Mouse (Mus musculus): Measurements from ENCODE around the gene Shank2.

The Shank2 gene

DNA sequence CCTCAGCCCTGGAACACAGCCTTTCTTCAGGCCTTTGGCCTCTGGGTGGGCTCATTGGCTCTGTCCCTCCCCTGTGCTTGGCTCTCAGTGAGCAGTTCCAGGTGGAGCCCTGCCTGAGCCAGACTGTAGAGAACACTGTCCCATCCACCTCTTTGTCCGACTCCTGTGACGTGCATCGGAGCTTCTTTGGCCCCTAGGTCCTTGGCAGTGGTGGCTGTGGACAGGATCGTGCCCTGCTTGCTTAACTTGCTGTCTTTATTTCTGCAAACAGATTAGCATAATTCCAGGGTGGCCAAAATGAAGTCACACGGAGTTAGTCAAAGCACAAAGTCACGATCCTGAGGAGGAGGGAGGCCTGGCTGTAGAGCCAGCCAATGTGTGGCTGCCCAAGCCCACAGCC, 419.8 kb downstream of the Shank2 start:
- DNase-seq (ENCODE audit: low spot score): no peak

DNA sequence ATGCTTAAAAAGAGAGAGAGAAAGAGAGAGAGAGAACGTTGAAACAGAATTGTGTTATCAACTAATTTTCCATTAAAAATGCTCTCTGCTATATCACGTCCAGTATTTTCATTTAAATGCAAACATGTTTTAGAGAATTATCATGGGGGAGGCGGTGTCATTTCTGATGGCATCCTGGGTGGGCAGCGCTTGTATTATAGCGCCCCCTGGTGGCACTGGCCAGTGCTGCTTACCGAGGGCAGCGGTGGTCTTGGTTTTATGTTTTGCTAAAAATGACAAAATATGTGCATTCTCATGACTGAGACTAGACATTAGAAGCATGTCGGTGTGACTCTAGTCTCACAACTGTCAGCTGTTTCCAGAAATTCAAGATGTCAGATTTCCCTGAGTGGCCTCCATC, 424.2 kb downstream of the Shank2 start:
- DNase-seq (ENCODE audit: low spot score): peak; percentile 56

DNA sequence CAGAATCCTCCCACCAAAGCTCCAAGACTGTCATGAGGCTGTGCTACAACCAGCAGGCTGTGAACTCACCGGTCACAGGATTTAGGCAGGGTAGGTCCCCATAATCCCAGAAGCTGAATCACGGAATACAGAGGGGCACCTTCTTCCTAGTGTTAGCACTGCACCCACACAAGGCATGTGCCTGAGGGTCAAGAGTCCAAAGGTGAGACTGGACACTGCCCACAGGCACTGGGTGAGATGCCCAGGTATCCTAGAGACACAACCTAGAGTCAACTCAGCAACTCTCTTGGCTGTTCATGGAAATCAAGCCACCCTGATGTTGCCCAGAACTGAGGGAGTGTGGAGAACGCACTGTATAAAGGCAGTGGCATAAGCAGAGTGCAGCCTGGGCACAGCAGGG, 424.9 kb downstream of the Shank2 start:
- no peak for DNase-seq (ENCODE audit: low spot score)

DNA sequence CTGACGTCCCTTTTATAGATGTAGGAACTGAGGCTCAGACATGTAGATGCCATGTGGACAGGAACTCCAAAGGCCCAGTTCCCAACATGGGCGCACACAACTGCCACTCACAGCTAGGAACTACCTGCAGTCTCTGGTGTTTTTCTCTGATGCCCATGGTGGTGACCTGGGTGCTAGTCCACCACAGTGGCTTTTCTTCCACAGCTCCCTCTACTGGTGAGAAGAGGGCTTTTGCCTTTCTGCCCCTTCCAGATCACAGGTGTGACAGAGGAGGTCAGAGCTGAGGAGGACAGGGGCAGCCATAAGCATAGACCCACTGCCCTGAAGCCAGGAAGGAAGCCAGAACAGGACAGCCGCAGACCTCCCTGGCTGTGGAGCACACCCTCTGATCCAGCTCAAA, 425.7 kb downstream of the Shank2 start:
- DNase-seq (ENCODE audit: low spot score): no peak

DNA sequence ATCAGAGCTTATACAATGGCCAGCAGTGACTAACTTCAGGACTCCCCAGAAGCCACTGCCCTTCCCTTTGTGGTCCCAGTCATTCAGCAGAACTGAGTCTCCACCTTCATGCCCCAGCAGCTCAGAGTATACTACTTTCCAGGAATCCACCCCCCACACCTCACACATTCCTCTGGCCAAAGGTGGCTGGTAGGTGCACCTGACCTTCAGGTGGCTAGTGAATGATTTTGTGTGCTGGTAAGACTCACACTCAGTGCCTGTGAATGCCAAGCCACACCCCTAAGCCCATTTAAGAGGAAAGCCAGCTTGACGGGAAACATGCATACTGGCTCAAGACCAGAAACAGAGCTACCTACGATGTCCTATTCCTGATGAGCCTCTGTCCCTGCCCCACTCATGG, 431.2 kb downstream of the Shank2 start:
- DNase-seq (ENCODE audit: low spot score): no peak

DNA sequence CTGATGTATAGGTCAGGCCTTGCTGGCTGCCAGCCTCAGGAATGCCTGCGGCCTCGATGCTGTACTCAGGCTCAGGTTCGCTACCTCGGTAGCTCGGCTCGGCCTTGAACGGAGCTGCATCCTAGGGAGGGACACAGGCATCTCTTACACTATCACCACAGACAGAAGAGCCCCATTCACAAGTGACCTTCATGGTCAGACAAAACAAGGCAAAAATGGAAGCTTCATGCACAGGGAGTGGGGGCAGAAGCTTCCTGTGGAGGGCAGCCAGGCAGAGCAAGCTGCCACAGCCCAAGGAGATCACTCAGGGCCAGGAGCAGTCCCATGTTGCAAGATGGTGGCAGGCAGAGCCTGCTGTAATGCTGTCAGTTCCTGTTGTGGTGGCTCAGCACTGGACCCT, 437.1 kb downstream of the Shank2 start:
- DNase-seq (ENCODE audit: low spot score): no peak

DNA sequence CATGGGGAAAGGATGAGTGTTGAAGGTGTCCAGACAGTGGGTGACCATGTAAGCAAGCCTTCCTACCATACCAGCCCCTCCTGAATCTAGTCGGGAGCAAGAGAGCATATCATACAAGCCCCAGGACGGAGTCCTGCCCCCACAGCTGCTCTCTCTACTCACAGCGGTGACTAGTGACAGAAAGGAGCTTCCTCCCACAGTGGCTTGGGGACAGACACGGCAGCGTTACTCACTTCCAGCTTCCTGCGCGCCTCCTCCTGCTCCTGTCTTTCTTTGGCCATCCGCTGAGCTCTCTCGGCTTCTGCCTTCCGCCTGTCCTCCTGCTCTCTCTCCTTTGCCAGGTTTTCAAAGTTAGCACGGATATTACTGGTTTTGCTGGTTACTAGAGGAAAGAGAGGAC, 439.7 kb downstream of the Shank2 start:
- DNase-seq (ENCODE audit: low spot score): no peak

DNA sequence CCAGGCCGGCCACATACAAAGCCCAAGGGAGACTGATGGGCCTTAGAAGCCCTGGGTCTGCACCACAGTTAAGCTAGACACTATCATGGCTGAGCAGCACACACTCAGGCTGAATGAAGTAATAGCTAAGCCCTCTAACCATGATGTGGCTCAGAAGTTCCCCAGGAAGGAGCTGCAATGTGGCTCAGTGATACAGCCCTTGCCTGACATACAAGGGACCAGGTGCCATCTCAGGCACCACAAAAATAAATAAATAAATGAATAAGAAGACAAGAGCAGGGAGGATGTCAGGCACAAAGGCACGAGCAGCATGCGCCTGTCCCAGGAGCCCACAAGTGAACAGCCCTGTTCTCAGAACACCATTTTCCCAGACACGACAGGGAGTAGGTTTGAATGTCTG, 440.2 kb downstream of the Shank2 start:
- no peak for DNase-seq (ENCODE audit: low spot score)

DNA sequence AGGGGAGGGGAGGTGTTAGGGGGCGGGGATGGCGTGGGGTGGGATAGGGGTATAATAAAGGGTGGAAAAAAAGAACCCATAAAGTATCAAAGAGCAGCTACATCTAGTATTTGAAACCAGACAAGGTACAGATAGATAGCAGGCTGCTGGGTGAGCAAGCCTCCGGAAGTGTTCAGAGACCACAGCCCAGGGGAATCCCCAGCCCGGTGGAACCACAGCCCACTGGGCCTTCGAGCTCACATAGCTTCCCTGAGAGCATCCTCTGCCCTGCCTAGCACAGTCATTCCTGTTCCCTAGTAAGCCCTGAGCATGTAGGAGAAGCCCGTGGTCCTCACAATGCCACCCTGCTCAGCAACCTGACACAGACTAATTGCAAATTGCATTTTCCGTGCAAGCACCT, 443.1 kb downstream of the Shank2 start:
- no peak for DNase-seq (ENCODE audit: low spot score)

DNA sequence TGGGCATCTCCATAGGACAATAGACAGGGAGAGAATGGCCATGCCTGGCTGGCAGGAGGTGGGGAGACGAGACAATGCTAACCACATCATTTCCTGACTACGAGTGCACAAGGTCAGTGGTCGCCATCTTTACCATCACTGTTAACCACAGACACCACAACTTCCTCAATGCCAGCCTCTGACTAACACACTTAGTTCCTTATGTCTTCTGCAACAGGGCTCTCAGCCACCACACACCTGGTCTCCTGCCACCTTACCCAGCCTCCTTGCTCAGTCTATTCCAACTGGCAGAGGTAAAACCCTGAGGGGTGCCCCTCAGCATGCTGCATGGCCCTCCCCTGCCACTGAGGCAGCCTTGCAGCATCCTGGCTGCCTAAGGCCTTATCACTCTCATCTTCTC, 445.4 kb downstream of the Shank2 start:
- no peak for DNase-seq (ENCODE audit: low spot score)

DNA sequence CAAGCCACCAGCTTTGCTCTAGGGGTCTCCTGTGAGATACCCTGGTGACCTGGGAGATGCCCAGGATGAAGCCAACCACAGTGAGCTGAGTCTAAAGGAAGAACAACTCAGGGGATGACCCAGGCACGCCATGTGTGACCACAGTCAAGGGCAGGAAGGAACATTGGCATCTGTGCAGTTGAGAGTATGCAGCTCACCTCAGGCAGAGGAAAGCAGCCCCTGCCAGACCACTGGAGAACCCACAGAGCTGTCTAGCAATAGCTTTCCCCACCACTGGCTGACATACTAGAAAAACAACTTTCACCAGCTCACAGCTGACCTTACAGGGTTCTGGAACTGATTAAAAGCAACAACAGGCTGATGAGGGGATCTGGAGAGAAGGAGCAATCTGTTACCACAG, 446.5 kb downstream of the Shank2 start:
- DNase-seq (ENCODE audit: low spot score): peak; percentile 64

DNA sequence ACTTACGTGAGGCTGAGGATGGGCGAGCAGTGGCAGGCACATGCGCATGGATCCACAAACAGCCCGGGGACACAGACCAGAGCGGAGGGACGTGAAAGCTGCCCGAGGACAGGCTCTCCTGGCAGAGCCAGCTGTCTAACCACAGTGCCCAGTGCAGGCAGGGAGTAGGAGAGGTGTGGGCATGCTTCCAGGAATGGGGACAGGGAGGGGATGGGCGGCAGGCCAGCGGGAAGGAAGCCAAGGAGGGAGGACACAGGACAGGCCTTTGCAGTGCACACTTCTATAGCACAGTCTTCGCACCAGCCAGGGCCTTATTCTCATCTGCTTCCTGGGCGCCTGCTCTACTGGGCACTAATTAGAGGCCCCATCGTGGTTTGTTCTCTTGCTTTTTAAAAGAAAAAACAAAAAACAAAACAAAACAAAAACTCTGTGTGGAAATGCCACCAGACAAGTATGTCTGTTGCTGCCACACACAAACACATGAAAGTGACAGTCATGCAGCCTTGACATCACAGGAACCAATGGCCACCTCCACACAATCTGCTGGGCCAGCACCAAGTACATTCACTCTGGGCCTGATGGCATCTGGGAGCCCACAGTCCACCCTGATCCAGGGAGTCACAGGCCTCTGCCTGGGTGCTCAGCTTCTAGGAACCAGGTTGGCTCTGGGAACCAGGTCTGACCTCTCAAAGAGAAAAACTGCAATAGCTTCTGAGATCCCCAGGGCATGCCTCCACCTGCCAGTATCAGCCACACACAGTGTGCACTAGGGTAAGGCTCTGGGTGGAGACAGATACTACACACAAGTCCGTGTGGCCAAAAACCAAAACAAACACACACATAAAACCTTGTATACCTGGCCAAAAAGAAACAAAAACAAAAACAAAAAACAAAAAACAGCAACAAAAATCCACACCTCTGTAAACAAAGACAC, 448.2 kb downstream of the Shank2 start:
- DNase-seq (ENCODE audit: low spot score): peak; percentile 92

DNA sequence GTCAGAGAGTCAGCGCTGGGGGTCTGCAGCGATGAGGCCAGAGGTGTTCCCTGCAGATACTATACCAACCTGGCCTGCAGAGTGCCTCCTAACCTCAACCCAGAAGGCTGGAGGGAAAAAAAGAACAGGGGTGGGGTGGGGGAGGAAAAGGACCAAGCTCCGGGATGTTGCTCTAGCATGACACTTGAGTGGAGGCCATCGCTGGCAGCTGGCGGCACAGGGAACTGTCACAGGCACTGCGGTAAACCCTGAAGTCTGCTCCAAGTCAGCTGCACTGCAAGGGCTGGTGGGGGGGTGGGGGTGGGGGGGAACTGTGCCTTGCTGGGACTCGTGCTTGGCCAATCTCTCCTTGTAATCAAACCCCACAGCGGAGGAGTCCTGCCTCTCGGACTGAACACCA, 448.9 kb downstream of the Shank2 start:
- no peak for DNase-seq (ENCODE audit: low spot score)

DNA sequence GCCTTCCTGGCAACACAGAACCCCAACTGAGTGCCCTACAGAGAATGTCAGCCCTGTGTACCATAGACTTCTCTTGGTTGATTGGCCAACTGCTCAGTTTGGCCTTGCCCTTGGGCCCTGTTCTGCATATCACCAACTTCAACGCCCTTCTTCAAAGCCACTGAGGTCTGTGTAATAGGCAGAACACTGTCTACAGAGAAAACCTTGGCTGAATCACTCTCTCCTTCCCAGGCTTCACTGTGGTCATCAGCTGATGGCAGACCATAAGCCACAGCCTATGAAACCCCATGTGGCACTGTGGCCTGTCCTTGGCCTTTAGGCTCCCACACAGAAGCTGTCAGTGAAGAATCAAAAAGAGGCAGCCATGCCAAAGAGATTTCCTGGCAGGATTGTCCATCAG, 457.2 kb downstream of the Shank2 start:
- no peak for DNase-seq (ENCODE audit: low spot score)

DNA sequence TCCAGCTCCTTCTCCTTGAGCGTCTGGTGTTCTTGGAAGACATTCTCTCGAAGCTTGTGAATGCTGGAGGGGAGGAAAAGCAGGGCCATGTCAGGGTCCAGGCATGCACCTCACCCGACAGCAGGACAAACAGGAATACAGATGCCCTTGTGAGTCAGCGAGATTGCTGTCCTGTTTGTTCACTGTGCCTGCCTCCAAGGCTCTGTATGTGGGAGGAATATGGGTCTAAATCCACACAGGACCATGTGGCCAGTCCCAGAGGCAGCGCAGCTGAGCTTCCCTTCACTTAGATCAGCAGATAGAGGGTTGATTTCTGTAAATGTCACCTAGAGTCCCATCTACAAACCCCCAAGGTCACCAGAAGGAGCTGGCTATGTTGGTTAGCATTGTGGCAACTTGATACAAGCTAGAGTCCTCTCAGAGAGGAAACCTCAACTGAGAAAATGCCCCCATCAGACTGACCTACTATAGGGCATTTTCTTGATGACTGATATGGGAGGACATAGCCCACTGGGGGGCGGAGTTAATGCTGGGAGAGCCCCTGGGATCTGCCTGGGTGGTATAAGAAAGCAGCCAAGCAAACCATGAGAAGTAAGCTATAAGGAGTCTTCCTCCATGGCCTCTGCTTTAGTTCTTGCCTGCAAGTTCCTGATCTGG, 459.6 kb downstream of the Shank2 start:
- DNase-seq (ENCODE audit: low spot score): peak; percentile 27

DNA sequence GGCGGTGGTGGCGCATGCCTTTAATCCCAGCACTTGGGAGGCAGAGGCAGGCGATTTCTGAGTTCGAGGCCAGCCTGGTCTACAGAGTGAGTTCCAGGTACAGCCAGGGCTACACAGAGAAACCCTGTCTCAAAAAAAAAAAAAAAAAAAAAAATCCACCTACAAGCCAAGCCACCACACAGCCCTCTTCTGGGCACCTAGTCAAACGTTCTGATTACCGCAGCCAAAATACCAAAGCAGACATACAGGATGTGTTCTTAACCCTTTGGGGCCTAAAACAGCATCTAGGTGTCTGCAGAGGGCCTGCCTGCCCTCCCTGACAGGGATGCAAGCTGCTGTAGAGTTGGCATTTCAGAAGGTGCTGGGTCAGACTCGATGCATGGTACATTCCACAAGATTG, 460.8 kb downstream of the Shank2 start:
- no peak for DNase-seq (ENCODE audit: low spot score)

DNA sequence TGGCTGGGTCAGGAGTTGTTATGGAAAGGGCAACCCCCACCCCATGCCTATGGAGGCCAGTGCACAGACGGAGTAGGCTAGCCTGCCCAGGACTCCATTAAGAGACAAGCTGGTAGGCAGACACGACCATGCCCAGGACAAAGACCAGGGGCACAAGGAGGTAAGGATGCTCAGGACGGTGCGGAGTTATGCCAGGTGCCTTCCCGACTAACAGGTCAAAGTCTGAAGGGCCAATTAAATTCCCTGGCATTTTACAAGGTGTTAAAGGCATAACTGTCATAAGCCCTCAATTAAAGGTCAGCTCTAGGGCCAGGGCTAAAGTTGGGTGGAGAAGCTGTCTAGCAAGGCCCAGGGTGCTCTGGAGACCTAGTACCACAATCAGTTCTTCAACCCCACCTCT, 467.0 kb downstream of the Shank2 start:
- DNase-seq (ENCODE audit: low spot score): no peak

DNA sequence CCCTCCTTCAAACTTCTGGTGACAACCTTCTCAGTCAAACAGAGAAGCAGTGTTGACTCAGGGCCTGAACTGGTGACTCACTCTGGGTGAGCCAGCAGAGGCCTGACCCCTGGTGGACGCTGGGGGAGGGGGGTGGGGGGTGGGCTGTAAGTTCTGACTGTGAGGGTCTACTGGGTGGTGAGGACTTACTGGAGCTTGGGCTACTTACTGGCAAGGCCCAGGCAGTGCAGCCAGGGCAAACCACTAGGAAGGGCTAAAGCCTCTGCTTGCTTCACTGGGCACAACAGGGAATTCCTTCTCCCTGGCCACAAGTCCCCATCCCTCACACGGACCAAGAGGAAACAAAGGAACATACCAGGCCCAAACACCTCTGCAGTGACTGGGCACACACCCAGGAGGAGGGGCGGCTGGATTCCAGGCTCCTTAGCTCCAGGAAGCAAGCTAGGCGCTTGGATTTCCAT, 467.5 kb downstream of the Shank2 start:
- peak; percentile 75 for DNase-seq (ENCODE audit: low spot score)

DNA sequence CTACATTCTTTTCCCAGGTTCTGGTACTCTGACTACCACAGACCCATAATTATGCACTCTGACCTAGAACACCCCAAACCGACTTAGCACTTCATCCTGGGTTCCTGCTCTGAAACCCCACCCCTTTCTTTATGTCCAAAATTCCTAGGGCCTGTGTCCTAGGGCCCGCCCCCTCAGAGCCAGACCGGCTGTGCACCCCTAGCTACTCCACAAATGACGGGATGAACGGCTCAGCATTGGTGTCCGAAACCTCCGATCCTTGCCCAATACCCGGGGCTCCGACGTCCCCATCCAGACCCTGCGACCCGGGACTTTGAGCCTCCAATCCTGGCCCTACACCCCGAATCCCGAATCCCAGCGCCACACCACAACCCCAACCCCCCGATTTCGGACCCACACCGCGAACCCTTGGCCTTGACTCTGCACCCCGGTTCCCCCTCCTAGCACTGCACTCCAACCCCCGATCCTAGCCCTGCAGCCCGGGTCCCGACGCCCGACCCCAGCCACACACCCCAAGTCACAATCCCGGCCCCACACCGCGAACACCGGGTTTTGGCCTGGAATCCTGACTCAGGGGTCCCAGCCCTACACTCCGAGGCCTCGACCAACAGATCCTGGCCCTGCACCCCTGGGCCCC, 468.3 kb downstream of the Shank2 start:
- peak; percentile 31 for DNase-seq (ENCODE audit: low spot score)

DNA sequence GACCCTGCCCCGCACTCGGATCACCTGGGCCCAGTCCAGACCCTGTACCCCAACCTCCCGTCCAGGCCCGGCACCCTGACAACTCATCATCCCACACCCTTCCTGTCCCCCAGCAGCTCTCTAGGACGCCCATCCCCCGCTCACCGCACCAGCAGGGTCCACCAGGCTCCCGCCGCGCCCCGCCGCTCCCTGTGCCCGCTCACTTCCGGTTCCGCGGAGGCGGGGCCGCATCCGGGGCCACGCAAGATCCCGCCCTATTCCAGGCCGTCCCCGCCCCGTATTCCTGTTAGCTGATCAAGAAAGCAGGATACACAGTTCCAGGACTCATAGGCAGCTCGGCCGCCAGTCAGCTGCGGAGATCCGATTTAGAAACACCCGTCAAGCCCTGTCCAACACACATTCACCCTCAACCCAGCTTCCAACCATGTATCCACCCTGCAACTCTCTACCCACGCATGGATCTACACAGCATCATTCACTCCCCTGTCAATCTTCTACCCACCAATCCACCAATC, 468.9 kb downstream of the Shank2 start, which contains the start of gene Cttn:
TSS of gene Cttn (minus strand) at position 465 of the 515 bp plus-strand sequence.
- DNase-seq (ENCODE audit: low spot score): peak; percentile 90

DNA sequence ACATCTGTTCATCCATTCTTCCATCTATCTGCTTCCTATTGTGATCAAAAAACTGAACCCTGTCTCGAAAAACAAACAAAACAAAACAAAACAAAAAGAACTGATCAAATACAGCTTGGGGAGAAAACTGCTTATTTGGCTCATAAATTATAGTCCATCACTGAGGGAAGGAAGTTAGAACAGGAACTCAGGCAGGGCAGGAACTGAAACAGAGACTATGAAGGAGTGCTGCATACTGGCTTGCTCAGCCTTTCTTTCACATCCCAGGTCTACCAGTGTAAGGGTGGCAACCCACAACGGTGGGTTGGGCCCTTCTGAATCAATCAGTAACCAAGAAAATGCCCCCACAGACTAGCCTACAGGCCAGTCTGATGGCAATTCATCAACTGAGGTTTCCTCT, 469.4 kb downstream of the Shank2 start:
- DNase-seq (ENCODE audit: low spot score): no peak

DNA sequence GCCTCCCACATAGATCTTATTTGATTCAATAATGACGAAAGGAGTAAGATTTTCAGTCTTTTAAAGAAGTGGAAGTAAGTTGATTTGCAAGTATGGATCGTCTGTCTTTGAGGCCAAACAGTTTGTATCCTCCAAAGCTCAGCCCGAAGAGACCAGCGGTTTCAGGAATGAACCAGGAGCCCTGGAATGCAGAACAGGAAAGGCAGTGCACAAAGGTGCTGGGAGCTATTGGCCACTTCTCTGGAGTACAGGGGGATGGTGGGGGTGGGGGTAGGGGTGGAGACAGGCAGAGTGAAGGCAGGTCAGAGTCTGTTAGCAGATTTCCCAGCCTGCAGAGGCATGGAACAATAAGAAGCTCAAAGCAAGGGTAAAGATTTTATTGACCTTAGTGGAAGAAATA, 471.8 kb downstream of the Shank2 start:
- no peak for DNase-seq (ENCODE audit: low spot score)

All from MN1 (cell line).